Mouse (Mus musculus): Measurements from ENCODE around the gene Olfr27. TPM values are rescaled to one million over a fixed set of nuclear protein-coding genes. Genes with fewer than 3 reads are reported as not detected.

Gene Olfr27
- total RNA-seq (2021) = not detected
- long read RNA-seq, experiment 1 = 0 reads
- long read RNA-seq, experiment 2 = 0 reads

DNA sequence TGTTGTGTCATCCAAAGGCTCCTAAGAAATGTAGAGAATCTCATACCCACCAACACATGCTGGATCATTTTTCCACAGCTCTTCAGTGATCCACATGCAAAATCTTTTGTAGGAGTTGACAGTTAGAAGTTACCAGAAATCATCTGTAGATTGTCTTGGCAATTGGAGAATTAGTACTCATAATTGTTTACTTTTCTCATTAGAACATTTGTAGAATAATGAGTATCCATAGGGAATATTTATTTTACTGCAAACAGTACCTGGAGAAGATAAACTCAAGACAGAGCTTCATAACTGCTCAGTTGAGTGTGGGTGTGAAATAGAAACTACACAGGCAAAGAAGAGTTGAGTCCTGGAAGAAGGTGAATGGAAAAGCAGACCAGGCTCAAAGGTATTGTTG lies at the start of gene Olfr27:
Gene Olfr27, plus strand, starts transcription at position 301 of the 400 bp plus-strand sequence.
- no peak for DNase-seq

DNA sequence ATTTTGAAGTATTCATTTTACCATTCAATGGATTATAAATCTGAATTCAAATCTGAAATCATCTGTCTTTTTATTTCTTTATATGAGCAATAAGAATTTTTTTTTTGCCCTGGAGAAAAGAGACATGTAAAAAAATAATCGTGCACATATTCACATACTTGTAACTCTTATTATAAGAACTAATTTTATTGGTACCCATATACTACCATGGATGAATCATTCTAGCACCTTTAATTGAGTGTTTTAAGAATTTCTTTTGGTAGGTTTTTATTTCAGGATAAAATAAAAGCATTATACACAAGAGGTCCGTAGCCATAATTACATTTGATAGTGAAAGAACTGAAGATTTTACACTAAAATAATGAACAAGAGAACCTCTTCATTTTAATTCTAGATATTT lies 49.1 kb upstream of the Olfr27 start, which contains the start of gene Olfr938:
Gene Olfr938, minus strand, starts transcription at position 101 of the 400 bp plus-strand sequence.
- DNase-seq = no peak

DNA sequence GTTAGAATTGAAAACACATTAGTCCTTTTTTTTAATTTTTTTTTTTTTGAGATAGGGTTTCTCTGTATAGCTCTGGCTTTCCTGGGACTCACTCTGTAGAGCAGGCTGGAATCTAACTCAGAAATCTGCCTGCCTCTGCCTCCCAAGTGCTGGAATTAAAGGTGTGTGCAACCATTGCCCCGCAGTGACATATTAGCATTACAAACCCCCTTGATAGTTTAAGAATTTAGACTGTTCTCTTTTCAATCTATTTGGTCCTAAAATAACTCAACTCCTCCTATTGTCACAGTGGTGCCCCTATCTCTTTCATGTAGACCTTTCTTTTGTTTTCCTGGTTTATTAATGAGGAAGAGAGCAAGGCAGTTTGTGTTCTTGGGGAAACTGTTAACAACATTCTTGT lies 605 bp upstream of the Olfr27 start:
- no peak for DNase-seq

DNA sequence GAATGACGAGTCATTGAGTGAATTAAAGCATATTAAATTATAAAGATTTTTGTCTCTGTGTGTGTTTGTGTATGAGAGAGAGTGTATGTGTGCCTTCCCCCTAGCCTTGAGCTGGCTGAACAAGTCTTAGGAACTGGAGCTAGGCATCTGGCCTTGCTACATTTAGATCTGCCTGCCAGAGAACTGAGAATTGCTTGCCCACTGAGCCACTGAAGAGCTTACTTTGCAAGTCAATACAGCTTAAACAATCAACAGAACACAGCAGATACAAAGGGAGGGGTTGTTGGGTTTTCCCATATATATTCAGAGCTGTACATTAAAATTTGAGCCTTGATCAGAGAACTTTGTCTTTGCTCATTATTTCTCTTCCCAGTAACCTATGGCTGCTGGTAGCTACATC lies 24.5 kb downstream of the Olfr27 start:
- DNase-seq = no peak

DNA sequence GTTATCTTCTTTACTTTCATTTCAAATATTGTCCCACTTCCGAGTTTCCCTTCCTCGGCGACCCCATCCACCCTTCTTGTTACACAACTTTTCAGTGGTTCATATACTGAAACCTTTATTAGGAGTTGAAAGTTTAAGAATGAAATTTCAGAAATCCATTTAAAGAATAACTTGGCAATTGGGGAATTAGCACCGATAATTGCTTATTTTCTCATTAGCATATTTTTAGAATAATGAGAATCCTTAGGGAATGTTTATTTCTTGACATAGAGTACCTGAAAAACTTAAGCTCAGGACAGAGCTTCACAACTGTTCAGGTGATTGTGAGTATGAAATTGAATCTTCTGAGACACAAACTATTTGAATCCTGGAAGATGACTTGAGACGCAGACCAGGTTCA lies 38.1 kb downstream of the Olfr27 start, which contains the start of gene Olfr943:
Gene Olfr943, plus strand, starts transcription at position 301 of the 400 bp plus-strand sequence.
- DNase-seq = no peak

Other genes starting within 250 kb of the Olfr27 start
- gene Olfr930, start 198.3 kb upstream of the Olfr27 start, total RNA-seq (2021) = not detected
- under 1 TPM in 1 of 2 experiments, not detected in 1; 0.09 TPM for gene Olfr933, start 155.8 kb upstream of the Olfr27 start, total RNA-seq (2021)
- not detected for gene Olfr934, start 139.8 kb upstream of the Olfr27 start, total RNA-seq (2021)
- gene Olfr935, start 128.4 kb upstream of the Olfr27 start, total RNA-seq (2021) = not detected
- not detected for gene Olfr146, start 104.8 kb upstream of the Olfr27 start, total RNA-seq (2021)
- not detected for gene Olfr937, start 63.2 kb upstream of the Olfr27 start, total RNA-seq (2021)
- not detected for gene Olfr938, start 49.2 kb upstream of the Olfr27 start, total RNA-seq (2021)
- gene Olfr943, start 38.2 kb downstream of the Olfr27 start, total RNA-seq (2021) = not detected
- not detected for gene Olfr944, start 73.8 kb downstream of the Olfr27 start, total RNA-seq (2021)
- gene Olfr1537, start 121.9 kb downstream of the Olfr27 start, total RNA-seq (2021) = not detected
- gene Olfr945, start 148.7 kb downstream of the Olfr27 start, total RNA-seq (2021) = not detected
- not detected for gene Olfr948, start 197.9 kb downstream of the Olfr27 start, total RNA-seq (2021)

Data from adrenal gland, postnatal 10 days (tissue).